Comparison of ENCODE assay signal across 18 mouse cellular contexts in genomic region chr10:4646074-4646473, GRCm38 (mm10). TPM values are rescaled to one million over a fixed set of nuclear protein-coding genes. Genes with fewer than 3 reads are reported as not detected.
DNase-seq lines count a peak whose midpoint lies in the region; ATAC-seq lines count a peak whose summit lies in the region.
"Had no signal": no experiment of that assay in that cellular context is flagged by ENCODE, and none has a peak within 500 bp of the region (broad histone marks: within the 10 kb centered on the region; RNA-seq: fewer than 3 reads in every experiment).

No protein-coding gene starts in this region.

- no peak overlapping the region for H3K9ac ChIP-seq in heart, embryonic 16.5 days (ENCODE audit: low read length)
- H3K9ac ChIP-seq: embryonic facial prominence, embryonic 13.5 days; forebrain, embryonic 12.5 days; hindbrain, embryonic 13.5 days had no signal

- no peaks in the 10 kb centered on the region for H3K4me1 ChIP-seq in heart, embryonic 16.5 days (ENCODE audit: control insufficient read depth, insufficient read depth, low read length)
- no peaks in the 10 kb centered on the region for H3K4me1 ChIP-seq in heart, embryonic 10.5 days
- H3K4me1 ChIP-seq: embryonic facial prominence, embryonic 13.5 days; forebrain, embryonic 12.5 days; hindbrain, embryonic 13.5 days had no signal

- no peaks in the 10 kb centered on the region for H3K9me3 ChIP-seq in heart, embryonic 16.5 days (replicated peaks; ENCODE audit: control insufficient read depth, low read length)
- no peaks in the 10 kb centered on the region for H3K9me3 ChIP-seq in heart, embryonic 10.5 days
- H3K9me3 ChIP-seq: embryonic facial prominence, embryonic 13.5 days; forebrain, embryonic 12.5 days; hindbrain, embryonic 13.5 days had no signal

- 62% methylated on average over 7 of the region's 7 CpGs for WGBS in heart, embryonic 16.5 days
- 88% methylated on average over 7 of the region's 7 CpGs for WGBS in heart, embryonic 10.5 days

- H3K4me3 ChIP-seq in heart, embryonic 16.5 days (ENCODE audit: low read length), result no peak overlapping the region
- no peak overlapping the region for H3K4me3 ChIP-seq in heart, embryonic 10.5 days
- H3K4me3 ChIP-seq: embryonic facial prominence, embryonic 13.5 days; forebrain, embryonic 12.5 days; hindbrain, embryonic 13.5 days had no signal

- H3K27ac ChIP-seq in heart, embryonic 16.5 days (ENCODE audit: low read length), result no peak overlapping the region
- no peak overlapping the region for H3K27ac ChIP-seq in heart, embryonic 10.5 days
- H3K27ac ChIP-seq: embryonic facial prominence, embryonic 13.5 days; forebrain, embryonic 12.5 days; hindbrain, embryonic 13.5 days; hindbrain, postnatal 0 days had no signal

- 0 out of 2 replicates have a peak, but pooled peaks have one; percentile 49 for ATAC-seq in heart, embryonic 16.5 days (replicated peaks; ENCODE audit: extremely low read depth, insufficient read depth, low FRiP score)
- ATAC-seq: forebrain, embryonic 16.5 days; hindbrain, postnatal 0 days had no signal

- no peak for DNase-seq in heart, embryonic 10.5 days (ENCODE audit: low spot score)
- peak; percentile 10 for DNase-seq in kidney, postnatal 14 days
- DNase-seq in kidney, adult 11 months, result no peak
- DNase-seq in testis, postnatal 14 days (ENCODE audit: low spot score), result peak; percentile 18
- no peak for DNase-seq in testis, postnatal 10 days (ENCODE audit: low spot score)
- no peak for DNase-seq in retina, embryonic 14.5 days (ENCODE audit: low spot score)
- DNase-seq: adrenal gland, adult 2 months; adrenal gland, postnatal 25 days; cerebellum, adult 18-20 months; cerebellum, adult 9-11 months; cerebellum, postnatal 36 days; gastrocnemius, postnatal 10 days had no signal

- H3K4me2 ChIP-seq in heart, embryonic 16.5 days (ENCODE audit: low read depth, low read length), result no peak overlapping the region
- H3K4me2 ChIP-seq: embryonic facial prominence, embryonic 13.5 days; forebrain, embryonic 12.5 days; hindbrain, embryonic 13.5 days had no signal

- H3K36me3 ChIP-seq in heart, embryonic 16.5 days (ENCODE audit: control insufficient read depth, insufficient read depth), result no peaks in the 10 kb centered on the region
- H3K36me3 ChIP-seq in heart, embryonic 10.5 days, result no peaks in the 10 kb centered on the region
- H3K36me3 ChIP-seq: embryonic facial prominence, embryonic 13.5 days; forebrain, embryonic 12.5 days; hindbrain, embryonic 13.5 days had no signal

- no peaks in the 10 kb centered on the region for H3K27me3 ChIP-seq in heart, embryonic 16.5 days (ENCODE audit: control insufficient read depth, insufficient read depth, low read length)
- no peaks in the 10 kb centered on the region for H3K27me3 ChIP-seq in heart, embryonic 10.5 days (ENCODE audit: insufficient read depth, poor library complexity, severe bottlenecking)
- H3K27me3 ChIP-seq: embryonic facial prominence, embryonic 13.5 days; forebrain, embryonic 12.5 days; hindbrain, embryonic 13.5 days had no signal

RNA-seq across cellular contexts. Expression of gene Esr1, which starts 34.7 kb away (rescaled TPM):
- 0.29 and 0.39 TPM in 2 replicates for polyA plus RNA-seq in heart, embryonic 16.5 days (2015; fragmentation: Nextera tagmentation; extraction: Ambion mirVana)
- polyA plus RNA-seq in heart, embryonic 10.5 days (2016; fragmentation: Nextera tagmentation; extraction: Ambion mirVana), result 0.64 and 0.68 TPM in 2 replicates

Comparison
In these comparisons a context has a peak if more than half of its experiments do, and no peak if none do; other contexts are left out.
1. DNase-seq: peak in kidney, postnatal 14 days (single experiment) and testis, postnatal 14 days (single experiment); none in heart, embryonic 10.5 days (single experiment), kidney, adult 11 months (single experiment), testis, postnatal 10 days (single experiment) and retina, embryonic 14.5 days (single experiment).